Mouse (Mus musculus) layer of hippocampus, postnatal 10 days (tissue): ENCODE data around the gene Pim3. TPM values are rescaled to one million over a fixed set of nuclear protein-coding genes. Genes with fewer than 3 reads are reported as not detected.

Experiments
- total RNA-seq, 2 experiments: library from RNA; stranded (reverse); gene quantifications; 2 replicates each; pipeline ENCODE4 v1.2.3; 2021

Gene Pim3
- total RNA-seq, 2 experiments from 2014 or later: 35.7 to 39.5 TPM

Other genes with a start within 250 kb of the Pim3 start
- gene Brd1, start 128.0 kb upstream of the Pim3 start, total RNA-seq: 10 to 100 TPM; 51.7 to 58.7 TPM
- gene Zbed4, start 110.5 kb upstream of the Pim3 start, total RNA-seq: 10 to 100 TPM; 14.6 to 17.2 TPM
- 10 to 100 TPM in 1 of 2 experiments, 1 to 10 TPM in 1; 9.8 to 10.3 TPM for gene Alg12, start 42.9 kb upstream of the Pim3 start, total RNA-seq
- 10 to 100 TPM; 19.8 to 20.5 TPM for gene Creld2, start 42.5 kb upstream of the Pim3 start, total RNA-seq
- gene Ttll8, start 92.2 kb downstream of the Pim3 start, total RNA-seq: 1 to 10 TPM; 3.1 to 3.5 TPM
- gene Mlc1, start 116.8 kb downstream of the Pim3 start, total RNA-seq: 100 to 1,000 TPM; 138 to 141 TPM
- gene Mov10l1, start 120.7 kb downstream of the Pim3 start, total RNA-seq: not detected
- gene Panx2, start 197.5 kb downstream of the Pim3 start, total RNA-seq: 100 to 1,000 TPM; 119 to 121 TPM
- 10 to 100 TPM; 22.7 to 26.2 TPM for gene Trabd, start 212.9 kb downstream of the Pim3 start, total RNA-seq
- 10 to 100 TPM; 21.4 to 21.5 TPM for gene Selenoo, start 226.9 kb downstream of the Pim3 start, total RNA-seq